Mouse (Mus musculus): ENCODE data around the gene Sfmbt1. TPM values are rescaled to one million over a fixed set of nuclear protein-coding genes. Genes with fewer than 3 reads are reported as not detected.

Sfmbt1 gene
- polyA plus RNA-seq, 1 experiment from 2014 or later: 6.2 TPM

- ATAC-seq (ENCODE audit: low FRiP score, low TSS enrichment) (0 out of 2 replicates have a peak, but pooled peaks have one; percentile 44), DNase-seq (ENCODE audit: low spot score) (peak; percentile 58)
- no peak overlapping the region for H3K27ac ChIP-seq (replicated peaks)
- H3K36me3 ChIP-seq (ENCODE audit: control insufficient read depth, insufficient read depth, low read length): no peaks in the 10 kb centered on the region
- H3K9ac ChIP-seq (ENCODE audit: low read length): no peak overlapping the region
- H3K9me3 ChIP-seq (ENCODE audit: control insufficient read depth, low read length): no peaks in the 10 kb centered on the region
- H3K4me2 ChIP-seq (replicated peaks; ENCODE audit: low read depth): no peak overlapping the region
- TF ChIP-seq CTCF (IDR thresholded peaks at IDR 0.05; ENCODE audit: low read depth): peak; percentile 57
- no peak for TF ChIP-seq EP300 (optimal IDR thresholded peaks at IDR 0.05)
- no peaks in the 10 kb centered on the region for H3K4me1 ChIP-seq (replicated peaks; ENCODE audit: control insufficient read depth, insufficient read depth)
- H3K4me3 ChIP-seq (ENCODE audit: low read depth, low read length): no peak overlapping the region
- WGBS: 16% methylated on average over 4 of the region's 4 CpGs
- no peaks in the 10 kb centered on the region for H3K27me3 ChIP-seq (ENCODE audit: control insufficient read depth, insufficient read depth, low read length)
Measured at GRCm38 (mm10) chr14:30695609-30696008, 19.0 kb upstream of the Sfmbt1 start.

DNA sequence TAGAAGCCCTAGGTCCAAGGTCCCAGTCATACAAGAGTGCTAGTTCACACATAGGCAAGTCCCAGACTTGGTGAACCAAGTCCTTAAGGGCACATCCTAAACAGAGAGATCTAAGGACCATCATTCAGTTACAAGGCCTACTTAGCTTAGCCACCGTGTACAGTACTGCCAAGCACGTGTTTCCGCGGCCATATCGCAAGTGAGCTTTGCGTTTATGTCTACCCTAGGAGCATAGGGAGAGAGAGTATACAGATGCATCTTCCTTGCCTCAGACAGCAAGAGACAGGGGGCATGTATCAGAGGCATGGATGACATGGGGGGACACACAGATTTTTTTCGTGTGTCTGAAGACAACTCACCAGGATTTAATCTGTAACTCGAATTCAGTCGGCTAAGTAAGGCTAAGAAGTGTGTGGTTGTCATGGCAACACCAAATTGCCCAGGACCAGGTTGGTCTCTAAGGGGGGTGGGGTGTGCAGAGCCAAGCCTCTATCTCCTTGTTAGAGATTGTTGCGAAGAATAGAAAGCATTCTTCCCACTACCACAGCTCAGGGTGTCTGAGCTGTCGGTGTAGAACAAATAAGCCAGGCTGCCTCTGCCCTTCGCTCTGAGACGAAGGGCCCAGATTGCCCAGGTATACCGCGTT, 17.1 kb upstream of the Sfmbt1 start:
- no peak overlapping the region for H3K27ac ChIP-seq (replicated peaks)
- H3K9ac ChIP-seq (ENCODE audit: low read length): no peak overlapping the region
- H3K27me3 ChIP-seq (ENCODE audit: control insufficient read depth, insufficient read depth, low read length): no peaks in the 10 kb centered on the region
- no peaks in the 10 kb centered on the region for H3K36me3 ChIP-seq (ENCODE audit: control insufficient read depth, insufficient read depth, low read length)
- WGBS: 80% methylated on average over 15 of the region's 15 CpGs
- H3K4me3 ChIP-seq (ENCODE audit: low read depth, low read length): no peak overlapping the region
- no peak overlapping the region for H3K4me2 ChIP-seq (replicated peaks; ENCODE audit: low read depth)
- H3K4me1 ChIP-seq (replicated peaks; ENCODE audit: control insufficient read depth, insufficient read depth): no peaks in the 10 kb centered on the region
- H3K9me3 ChIP-seq (ENCODE audit: control insufficient read depth, low read length): no peaks in the 10 kb centered on the region
- no peak for ATAC-seq (ENCODE audit: low FRiP score, low TSS enrichment)
- TF ChIP-seq EP300 (optimal IDR thresholded peaks at IDR 0.05): no peak
- TF ChIP-seq CTCF (IDR thresholded peaks at IDR 0.05; ENCODE audit: low read depth): no peak
- DNase-seq (ENCODE audit: low spot score): no peak

- TF ChIP-seq EP300 (optimal IDR thresholded peaks at IDR 0.05): no peak
- peak; percentile 81 for TF ChIP-seq CTCF (IDR thresholded peaks at IDR 0.05; ENCODE audit: low read depth)
- Histone ChIP-seq H3K27me3 (ENCODE audit: control insufficient read depth, insufficient read depth, low read length) (no peaks in the 10 kb centered on the region), H3K4me1 (replicated peaks; ENCODE audit: control insufficient read depth, insufficient read depth) (no peaks in the 10 kb centered on the region), H3K9me3 (ENCODE audit: control insufficient read depth, low read length) (no peaks in the 10 kb centered on the region), H3K27ac (replicated peaks) (no peak overlapping the region), H3K36me3 (ENCODE audit: control insufficient read depth, insufficient read depth, low read length) (no peaks in the 10 kb centered on the region), H3K4me2 (replicated peaks; ENCODE audit: low read depth) (no peak overlapping the region), H3K4me3 (ENCODE audit: low read depth, low read length) (no peak overlapping the region), H3K9ac (ENCODE audit: low read length) (no peak overlapping the region)
- 44% methylated on average over 8 of the region's 8 CpGs for WGBS
- DNase-seq (ENCODE audit: low spot score): peak; percentile 78
- ATAC-seq (ENCODE audit: low FRiP score, low TSS enrichment): no peak
Measured at GRCm38 (mm10) chr14:30699656-30700055, 15.0 kb upstream of the Sfmbt1 start.

GRCm38 (mm10) chr14:30702512-30702911, 12.1 kb upstream of the Sfmbt1 start:
- H3K36me3 ChIP-seq (ENCODE audit: control insufficient read depth, insufficient read depth, low read length): no peaks in the 10 kb centered on the region
- H3K4me1 ChIP-seq (replicated peaks; ENCODE audit: control insufficient read depth, insufficient read depth): no peaks in the 10 kb centered on the region
- ATAC-seq (ENCODE audit: low FRiP score, low TSS enrichment): no peak
- H3K27ac ChIP-seq (replicated peaks): no peak overlapping the region
- no peak overlapping the region for H3K4me2 ChIP-seq (replicated peaks; ENCODE audit: low read depth)
- TF ChIP-seq EP300 (optimal IDR thresholded peaks at IDR 0.05) (no peak), CTCF (IDR thresholded peaks at IDR 0.05; ENCODE audit: low read depth) (no peak)
- no peak for DNase-seq (ENCODE audit: low spot score)
- H3K27me3 ChIP-seq (ENCODE audit: control insufficient read depth, insufficient read depth, low read length): no peaks in the 10 kb centered on the region
- H3K9ac ChIP-seq (ENCODE audit: low read length): no peak overlapping the region
- H3K4me3 ChIP-seq (ENCODE audit: low read depth, low read length): no peak overlapping the region
- 52% methylated on average over 5 of the region's 5 CpGs for WGBS
- H3K9me3 ChIP-seq (ENCODE audit: control insufficient read depth, low read length): no peaks in the 10 kb centered on the region

DNA sequence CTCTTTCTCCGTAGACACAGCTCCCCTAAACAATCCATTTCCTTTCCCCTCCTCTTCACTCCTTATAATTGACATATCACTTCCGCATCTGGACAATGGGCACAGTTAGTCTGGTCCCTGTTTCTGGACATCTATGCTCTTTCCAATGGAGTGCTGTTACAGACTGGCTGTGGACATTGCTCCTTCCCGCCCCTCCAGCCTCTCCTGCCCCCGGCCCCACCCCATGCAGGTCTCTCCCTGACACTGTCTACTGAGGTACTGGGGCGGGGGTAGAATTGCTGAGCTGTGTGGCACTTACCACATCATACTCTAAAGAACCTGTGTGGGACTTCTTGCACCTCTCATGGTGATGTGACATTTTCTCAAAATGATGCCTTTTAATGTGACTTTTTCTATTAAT, 11.6 kb upstream of the Sfmbt1 start:
- DNase-seq (ENCODE audit: low spot score) (no peak), ATAC-seq (ENCODE audit: low FRiP score, low TSS enrichment) (no peak)
- H3K4me1 ChIP-seq (replicated peaks; ENCODE audit: control insufficient read depth, insufficient read depth): no peaks in the 10 kb centered on the region
- TF ChIP-seq CTCF (IDR thresholded peaks at IDR 0.05; ENCODE audit: low read depth) (no peak), EP300 (optimal IDR thresholded peaks at IDR 0.05) (no peak)
- H3K9me3 ChIP-seq (ENCODE audit: control insufficient read depth, low read length): no peaks in the 10 kb centered on the region
- H3K4me3 ChIP-seq (ENCODE audit: low read depth, low read length): no peak overlapping the region
- H3K36me3 ChIP-seq (ENCODE audit: control insufficient read depth, insufficient read depth, low read length): no peaks in the 10 kb centered on the region
- no peak overlapping the region for H3K9ac ChIP-seq (ENCODE audit: low read length)
- 73% methylated on average over 5 of the region's 5 CpGs for WGBS
- H3K4me2 ChIP-seq (replicated peaks; ENCODE audit: low read depth): no peak overlapping the region
- no peak overlapping the region for H3K27ac ChIP-seq (replicated peaks)
- H3K27me3 ChIP-seq (ENCODE audit: control insufficient read depth, insufficient read depth, low read length): no peaks in the 10 kb centered on the region

- TF ChIP-seq EP300 (optimal IDR thresholded peaks at IDR 0.05) (no peak), CTCF (IDR thresholded peaks at IDR 0.05; ENCODE audit: low read depth) (no peak)
- H3K27ac ChIP-seq (replicated peaks): no peak overlapping the region
- no peak for DNase-seq (ENCODE audit: low spot score)
- ATAC-seq (ENCODE audit: low FRiP score, low TSS enrichment): no peak
- H3K4me2 ChIP-seq (replicated peaks; ENCODE audit: low read depth): no peak overlapping the region
- H3K4me1 ChIP-seq (replicated peaks; ENCODE audit: control insufficient read depth, insufficient read depth): no peaks in the 10 kb centered on the region
- H3K27me3 ChIP-seq (ENCODE audit: control insufficient read depth, insufficient read depth, low read length): no peaks in the 10 kb centered on the region
- H3K9me3 ChIP-seq (ENCODE audit: control insufficient read depth, low read length): no peaks in the 10 kb centered on the region
- WGBS: 63% methylated on average over 8 of the region's 8 CpGs
- H3K4me3 ChIP-seq (ENCODE audit: low read depth, low read length): no peak overlapping the region
- no peaks in the 10 kb centered on the region for H3K36me3 ChIP-seq (ENCODE audit: control insufficient read depth, insufficient read depth, low read length)
- H3K9ac ChIP-seq (ENCODE audit: low read length): no peak overlapping the region
Measured at GRCm38 (mm10) chr14:30704098-30704855, 10.4 kb upstream of the Sfmbt1 start.
